Mouse (Mus musculus): ENCODE results near the gene Aff2.

Gene Aff2

DNA sequence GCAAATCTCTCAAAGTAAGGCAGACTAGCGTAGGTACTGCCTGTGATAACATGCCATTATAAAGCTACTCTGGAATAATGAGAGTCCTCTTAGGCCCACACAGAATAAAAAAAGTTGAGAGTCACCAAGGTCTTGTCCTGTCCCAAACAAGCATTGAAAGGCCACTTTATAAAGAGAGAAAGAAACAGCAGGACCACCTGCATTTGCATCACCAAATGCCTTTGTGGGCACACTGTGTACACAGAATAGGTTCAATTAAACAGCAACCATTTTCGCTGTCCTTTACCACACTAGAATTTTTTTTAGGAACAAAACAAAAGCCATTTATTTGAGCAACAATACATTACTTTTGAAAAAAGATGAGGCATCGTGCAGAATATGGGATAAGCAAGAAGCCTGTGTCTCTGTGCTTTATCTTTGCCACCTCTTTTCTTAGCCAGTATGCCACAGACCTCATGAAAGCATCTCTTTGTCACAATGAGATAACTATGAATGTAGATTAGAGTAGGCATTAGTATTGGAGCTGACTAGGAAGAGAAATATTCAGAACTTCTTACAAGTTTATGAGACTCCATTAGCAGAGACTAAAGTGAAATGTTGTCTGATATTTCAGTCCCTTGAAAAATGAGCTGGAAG is 385.0 kb downstream of the Aff2 start:
- no peak for ATAC-seq (ENCODE audit: low TSS enrichment)

GRCm38 (mm10) chrX:69801890-69802439 is 441.9 kb downstream of the Aff2 start:
- ATAC-seq (ENCODE audit: low TSS enrichment) = 0 out of 2 replicates have a peak, but pooled peaks have one; percentile 41

- no peak for ATAC-seq (ENCODE audit: low TSS enrichment)
Measured at GRCm38 (mm10) chrX:69802481-69802880, 442.4 kb downstream of the Aff2 start.

- ATAC-seq (ENCODE audit: low TSS enrichment) = no peak
Measured at GRCm38 (mm10) chrX:69811798-69812197, 451.7 kb downstream of the Aff2 start.

DNA sequence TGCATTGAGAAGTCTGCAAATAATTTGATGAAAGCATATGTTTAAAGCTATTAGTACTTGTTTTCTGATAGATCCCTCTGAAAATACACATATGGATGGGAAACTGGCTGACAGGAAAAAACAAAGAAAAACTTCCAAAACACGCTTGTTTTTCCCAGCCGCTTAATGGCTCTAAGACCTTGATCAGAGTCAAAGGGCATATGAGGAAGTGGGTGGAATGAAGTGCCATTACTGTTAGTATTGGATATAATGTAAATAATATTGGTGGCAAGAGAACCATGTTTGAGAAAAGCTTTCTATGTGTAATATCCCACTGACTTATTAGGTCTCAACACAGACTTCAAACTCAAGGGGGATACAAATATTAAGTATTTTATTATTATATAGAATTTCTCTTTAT is 455.0 kb downstream of the Aff2 start:
- ATAC-seq (ENCODE audit: low TSS enrichment) = no peak

GRCm38 (mm10) chrX:69817679-69818078 is 457.6 kb downstream of the Aff2 start:
- ATAC-seq (ENCODE audit: low TSS enrichment) = no peak

DNA sequence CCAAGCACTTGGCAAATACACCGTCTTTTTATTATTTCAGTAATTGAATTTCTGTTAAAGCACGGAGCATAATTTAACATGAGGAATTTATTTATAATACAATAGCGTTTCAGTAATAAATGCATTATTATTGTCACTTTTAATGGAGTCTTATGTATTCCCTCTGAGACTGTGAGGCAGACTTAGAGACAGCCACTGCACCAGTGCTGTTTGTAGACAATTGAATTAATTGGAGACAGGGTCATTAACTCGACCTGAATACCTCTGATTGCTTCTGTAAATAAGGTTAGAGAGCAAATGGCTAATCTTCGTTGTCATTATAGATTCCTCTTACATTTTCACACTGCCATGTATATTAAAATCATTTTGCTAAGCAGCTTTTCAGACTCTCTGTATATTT is 458.1 kb downstream of the Aff2 start:
- no peak for ATAC-seq (ENCODE audit: low TSS enrichment)

DNA sequence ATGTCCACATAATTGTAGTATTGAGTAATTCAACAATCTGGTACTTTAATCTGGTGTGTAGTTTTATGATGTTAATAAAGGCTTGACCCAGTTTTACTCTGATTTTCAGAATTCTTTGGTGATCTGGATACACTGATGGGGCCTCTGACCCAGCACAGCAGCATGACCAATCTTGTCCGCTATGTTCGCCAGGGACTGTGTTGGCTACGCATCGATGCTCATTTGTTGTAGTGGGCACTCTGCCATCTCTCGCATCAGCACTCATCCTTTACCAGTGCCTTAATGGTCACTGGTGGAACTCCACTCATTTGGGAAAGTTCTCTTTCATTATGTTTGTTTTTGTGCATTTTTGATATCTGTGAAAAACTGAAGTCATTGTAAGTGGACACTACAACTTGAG is 507.5 kb downstream of the Aff2 start:
- ATAC-seq (ENCODE audit: low TSS enrichment) = no peak

GRCm38 (mm10) chrX:69891713-69892112 is 531.6 kb downstream of the Aff2 start:
- no peak for ATAC-seq (ENCODE audit: low TSS enrichment)
